15 mouse cellular contexts compared by ENCODE assay signal in the genomic region with DNA sequence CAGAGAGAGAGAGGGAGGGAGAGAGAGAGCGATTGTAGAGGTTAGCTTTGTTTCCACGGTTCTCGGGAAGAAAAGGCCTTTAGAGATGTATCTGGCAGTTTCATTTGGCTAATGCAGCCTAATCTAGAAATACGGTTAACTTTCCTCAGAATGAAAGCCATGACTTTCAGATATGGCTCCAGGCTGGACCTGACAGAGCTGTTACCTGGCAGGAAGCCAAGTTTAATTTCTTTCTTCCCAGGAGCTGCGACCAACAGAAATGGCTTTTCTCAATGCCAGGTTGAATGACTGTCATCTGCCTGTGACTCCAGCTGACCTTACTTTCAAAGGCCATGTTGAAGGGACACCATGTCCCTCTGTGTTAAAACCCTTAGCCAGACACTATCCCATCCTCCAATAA.
DNase-seq lines count a peak whose midpoint lies in the region; ATAC-seq and TF ChIP-seq lines count a peak whose summit lies in the region.
"Had no signal": no experiment of that assay in that cellular context is flagged by ENCODE, and none has a peak within 500 bp of the region (broad histone marks: within the 10 kb centered on the region; RNA-seq: fewer than 3 reads in every experiment).

No protein-coding gene starts in this region.

- ATAC-seq in heart, postnatal 0 days (ENCODE audit: insufficient read depth, low read depth) = no peak
- ATAC-seq in hindbrain, embryonic 15.5 days (ENCODE audit: low FRiP score, low read depth) = no peak
- no peak for ATAC-seq in liver, embryonic 12.5 days

- H3K9ac ChIP-seq in heart, postnatal 0 days (replicated peaks; ENCODE audit: low read depth, low read length) = no peak overlapping the region
- no peak overlapping the region for H3K9ac ChIP-seq in hindbrain, embryonic 15.5 days
- no peak overlapping the region for H3K9ac ChIP-seq in liver, embryonic 12.5 days

- peak; percentile 24 for DNase-seq in cerebellum, adult 9-11 months
- no peak for DNase-seq in cerebellum, postnatal 25 days
- peak; percentile 28 for DNase-seq in heart, postnatal 0 days (ENCODE audit: low spot score)
- DNase-seq in heart, adult 11 months = no peak
- DNase-seq in MN1 (ENCODE audit: low spot score) = peak; percentile 90
- no peak for DNase-seq in frontal cortex, postnatal 25 days (ENCODE audit: low spot score in 2 of 2)
- DNase-seq: adrenal gland, postnatal 14 days; B cell, adult 2 months; kidney, adult 18-20 months; kidney, postnatal 25 days; lung, postnatal 10 days; right cerebral cortex, adult 18-20 months had no signal

- H3K27me3 ChIP-seq in heart, postnatal 0 days (ENCODE audit: control insufficient read depth, insufficient read depth, low read length) = no peaks in the 10 kb centered on the region
- no peaks in the 10 kb centered on the region for H3K27me3 ChIP-seq in hindbrain, embryonic 15.5 days
- H3K27me3 ChIP-seq in liver, embryonic 12.5 days (replicated peaks) = no peaks in the 10 kb centered on the region

- H3K36me3 ChIP-seq in heart, postnatal 0 days (replicated peaks; ENCODE audit: control insufficient read depth, insufficient read depth, low read length) = no peaks in the 10 kb centered on the region
- H3K36me3 ChIP-seq in hindbrain, embryonic 15.5 days = no peaks in the 10 kb centered on the region
- no peaks in the 10 kb centered on the region for H3K36me3 ChIP-seq in liver, embryonic 12.5 days

- H3K4me3 ChIP-seq in heart, postnatal 0 days (ENCODE audit: low read depth, low read length) = no peak overlapping the region
- no peak overlapping the region for H3K4me3 ChIP-seq in hindbrain, embryonic 15.5 days
- no peak overlapping the region for H3K4me3 ChIP-seq in liver, embryonic 12.5 days

- no peaks in the 10 kb centered on the region for H3K9me3 ChIP-seq in heart, postnatal 0 days (replicated peaks; ENCODE audit: control insufficient read depth, low read length)
- H3K9me3 ChIP-seq in hindbrain, embryonic 15.5 days = no peaks in the 10 kb centered on the region
- H3K9me3 ChIP-seq in liver, embryonic 12.5 days (replicated peaks) = no peaks in the 10 kb centered on the region

- TF ChIP-seq EP300 in heart, postnatal 0 days (IDR thresholded peaks at IDR 0.05; ENCODE audit: low read depth) = no peak

- TF ChIP-seq CTCF in heart, postnatal 0 days (IDR thresholded peaks at IDR 0.05; ENCODE audit: low read depth) = no peak

- H3K4me2 ChIP-seq in heart, postnatal 0 days (ENCODE audit: low read depth, low read length) = no peak overlapping the region
- H3K4me2 ChIP-seq in hindbrain, embryonic 15.5 days = no peak overlapping the region
- no peak overlapping the region for H3K4me2 ChIP-seq in liver, embryonic 12.5 days
- H3K4me2 ChIP-seq: liver, embryonic 11.5 days had no signal

- no peak overlapping the region for H3K27ac ChIP-seq in heart, postnatal 0 days (ENCODE audit: low read depth)
- H3K27ac ChIP-seq in hindbrain, embryonic 15.5 days (replicated peaks) = peak overlapping the region; percentile 43
- no peak overlapping the region for H3K27ac ChIP-seq in liver, embryonic 12.5 days

- H3K4me1 ChIP-seq in heart, postnatal 0 days (ENCODE audit: control insufficient read depth, insufficient read depth) = peaks cover 22% of the 10 kb centered on the region
- peaks cover 23% of the 10 kb centered on the region for H3K4me1 ChIP-seq in hindbrain, embryonic 15.5 days (replicated peaks)
- no peaks in the 10 kb centered on the region for H3K4me1 ChIP-seq in liver, embryonic 12.5 days

- 27% methylated on average over 5 of the region's 5 CpGs for WGBS in heart, postnatal 0 days
- WGBS in hindbrain, embryonic 15.5 days = 21% methylated on average over 5 of the region's 5 CpGs
- 52% methylated on average over 5 of the region's 5 CpGs for WGBS in liver, embryonic 12.5 days (ENCODE audit: insufficient replicate concordance)

Comparison
In these comparisons a context has a peak if more than half of its experiments do, and no peak if none do; other contexts are left out.
1. DNase-seq: peak in cerebellum, adult 9-11 months (single experiment), heart, postnatal 0 days (single experiment) and MN1 (single experiment); none in cerebellum, postnatal 25 days (0 of 2), heart, adult 11 months (single experiment) and frontal cortex, postnatal 25 days (0 of 2).